ENCODE assay signal across 8 mouse cellular contexts in genomic region chr11:22987357-22987756, GRCm38 (mm10). TPM values are rescaled to one million over a fixed set of nuclear protein-coding genes. Genes with fewer than 3 reads are reported as not detected.
DNase-seq lines count a peak whose midpoint lies in the region; ATAC-seq and TF ChIP-seq lines count a peak whose summit lies in the region.
"Had no signal": no experiment of that assay in that cellular context is flagged by ENCODE, and none has a peak within 500 bp of the region (broad histone marks: within the 10 kb centered on the region; RNA-seq: fewer than 3 reads in every experiment).

No protein-coding gene starts in this region.

- no peaks in the 10 kb centered on the region for H3K9me3 ChIP-seq in E14TG2a.4 (ENCODE audit: low read length)
- no peaks in the 10 kb centered on the region for H3K9me3 ChIP-seq in limb, embryonic 14.5 days (ENCODE audit: control insufficient read depth, low read length)
- H3K9me3 ChIP-seq: midbrain, embryonic 12.5 days had no signal

- 38% methylated on average over 2 of the region's 2 CpGs for WGBS in limb, embryonic 14.5 days

- TF ChIP-seq POLR2A in cortical plate, adult 2 months (IDR thresholded peaks at IDR 0.05; ENCODE audit: extremely low read depth, insufficient read depth, low read length) = no peak
- no peak for TF ChIP-seq POLR2A in limb, embryonic 14.5 days (IDR thresholded peaks at IDR 0.05; ENCODE audit: borderline replicate concordance, extremely low read depth, insufficient read depth, insufficient read length)

- H3K4me3 ChIP-seq in E14TG2a.4 (replicated peaks; ENCODE audit: low read length) = no peak overlapping the region
- H3K4me3 ChIP-seq in cortical plate, adult 2 months (ENCODE audit: insufficient read depth, low read length) = no peak overlapping the region
- H3K4me3 ChIP-seq in limb, embryonic 14.5 days (replicated peaks; ENCODE audit: low read length) = no peak overlapping the region
- H3K4me3 ChIP-seq: midbrain, embryonic 12.5 days had no signal

- ATAC-seq in limb, embryonic 14.5 days (ENCODE audit: low FRiP score, low read depth) = no peak

- peak; percentile 44 to 58 for DNase-seq in kidney, adult 8-10 months
- no peak for DNase-seq in kidney, adult 11 months
- DNase-seq in A20 (ENCODE audit: low read depth, low spot score) = peak; percentile 75
- peak; percentile 83 for DNase-seq in limb, embryonic 14.5 days (ENCODE audit: low spot score)
- peak; percentile 54 for DNase-seq in thymus, postnatal 14 days

- peaks cover 17% of the 10 kb centered on the region for H3K4me1 ChIP-seq in E14TG2a.4 (replicated peaks; ENCODE audit: low read depth, low read length)
- H3K4me1 ChIP-seq in cortical plate, adult 2 months (ENCODE audit: control insufficient read depth, insufficient read depth, low read length) = peaks cover 2% of the 10 kb centered on the region; the same call in 1 of the 2 replicates
- H3K4me1 ChIP-seq in limb, embryonic 14.5 days (ENCODE audit: control insufficient read depth, insufficient read depth, low read length) = peaks cover 10% of the 10 kb centered on the region; the same call in 1 of the 2 replicates

- no peak overlapping the region for H3K4me2 ChIP-seq in limb, embryonic 14.5 days (replicated peaks; ENCODE audit: low read depth, low read length, severe bottlenecking)
- H3K4me2 ChIP-seq: midbrain, embryonic 12.5 days had no signal

- H3K27me3 ChIP-seq in E14TG2a.4 (ENCODE audit: insufficient read depth, low read length) = no peaks in the 10 kb centered on the region
- no peaks in the 10 kb centered on the region for H3K27me3 ChIP-seq in limb, embryonic 14.5 days (ENCODE audit: control insufficient read depth, insufficient read depth, low read length)
- H3K27me3 ChIP-seq: midbrain, embryonic 12.5 days had no signal

- H3K9ac ChIP-seq in limb, embryonic 14.5 days (ENCODE audit: low read depth, low read length, severe bottlenecking) = no peak overlapping the region
- H3K9ac ChIP-seq: midbrain, embryonic 12.5 days had no signal

- H3K27ac ChIP-seq in cortical plate, adult 2 months (ENCODE audit: insufficient read depth, low read length) = no peak overlapping the region
- H3K27ac ChIP-seq in limb, embryonic 14.5 days (replicated peaks; ENCODE audit: low read depth, low read length) = no peak overlapping the region
- H3K27ac ChIP-seq: midbrain, embryonic 12.5 days had no signal

- TF ChIP-seq CTCF in E14TG2a.4 (conservative IDR thresholded peaks at IDR 0.05; ENCODE audit: low read length) = peak; percentile 79
- peak; percentile 81 for TF ChIP-seq CTCF in cortical plate, adult 2 months (IDR thresholded peaks at IDR 0.05; ENCODE audit: extremely low read depth, insufficient read depth, low read length)

- H3K36me3 ChIP-seq in E14TG2a.4 (ENCODE audit: insufficient read depth, low read length) = peaks cover 11% of the 10 kb centered on the region
- H3K36me3 ChIP-seq in limb, embryonic 14.5 days (ENCODE audit: control insufficient read depth, insufficient read depth, low read length) = no peaks in the 10 kb centered on the region
- H3K36me3 ChIP-seq: midbrain, embryonic 12.5 days had no signal

RNA-seq across cellular contexts. Expression of gene Cct4, which starts 3.0 kb away (rescaled TPM):
- polyA plus RNA-seq in cortical plate, adult 2 months (2012; rRNA removed) = 62.2 and 64.7 TPM in 2 replicates
- 114 and 153 TPM in 2 replicates for polyA plus RNA-seq in limb, embryonic 14.5 days (2012; rRNA removed)
- 267 and 270 TPM in 2 replicates for polyA plus RNA-seq in limb, embryonic 14.5 days (2014; fragmentation: Nextera tagmentation; extraction: Ambion mirVana)

RNA-seq across cellular contexts. Expression of gene Commd1, which starts 5.2 kb away (rescaled TPM):
- polyA plus RNA-seq in cortical plate, adult 2 months (2012; rRNA removed) = 39.4 TPM in 2 replicates
- 45.1 and 89.7 TPM in 2 replicates for polyA plus RNA-seq in limb, embryonic 14.5 days (2012; rRNA removed)
- 367 and 372 TPM in 2 replicates for polyA plus RNA-seq in limb, embryonic 14.5 days (2014; fragmentation: Nextera tagmentation; extraction: Ambion mirVana)

RNA-seq across cellular contexts. Expression of gene Gm28048, which starts 5.5 kb away (rescaled TPM):
- polyA plus RNA-seq in cortical plate, adult 2 months (2012; rRNA removed) = 4.5 and 7.3 TPM in 2 replicates
- polyA plus RNA-seq in limb, embryonic 14.5 days (2012; rRNA removed) = 1.9 and 2.4 TPM in 2 replicates
- 10.4 and 12.2 TPM in 2 replicates for polyA plus RNA-seq in limb, embryonic 14.5 days (2014; fragmentation: Nextera tagmentation; extraction: Ambion mirVana)

RNA-seq across cellular contexts. Expression of gene Zrsr1, which starts 15.6 kb away (rescaled TPM):
- 54.6 and 58.5 TPM in 2 replicates for polyA plus RNA-seq in cortical plate, adult 2 months (2012; rRNA removed)
- polyA plus RNA-seq in limb, embryonic 14.5 days (2012; rRNA removed) = 4.4 and 8.1 TPM in 2 replicates
- 2.5 and 3.2 TPM in 2 replicates for polyA plus RNA-seq in limb, embryonic 14.5 days (2014; fragmentation: Nextera tagmentation; extraction: Ambion mirVana)

RNA-seq across cellular contexts. Expression of gene Fam161a, which starts 20.0 kb away (rescaled TPM):
- polyA plus RNA-seq in cortical plate, adult 2 months (2012; rRNA removed) = 3.5 and 5.3 TPM in 2 replicates
- polyA plus RNA-seq in limb, embryonic 14.5 days (2012; rRNA removed) = 3.2 and 4.4 TPM in 2 replicates
- 2.3 and 5.8 TPM in 2 replicates for polyA plus RNA-seq in limb, embryonic 14.5 days (2014; fragmentation: Nextera tagmentation; extraction: Ambion mirVana)
